Mouse (Mus musculus): ENCODE measurements around the gene Ppp4r2.

GRCm38 (mm10) chr6:100808221-100808778 lies 25.1 kb upstream of the Ppp4r2 start:
- TF ChIP-seq CTCF (IDR thresholded peaks at IDR 0.05): no peak
- no peak for TF ChIP-seq POLR2A (IDR thresholded peaks at IDR 0.05; ENCODE audit: insufficient read depth, low read depth, low read length)
